Mouse (Mus musculus) thymus, postnatal 4 days (tissue): ENCODE results near the gene Fam173b.

ENCODE experiments used
- DNase-seq: peaks from one replicate; pipeline ENCODE4 v3.0.0; 2021

The Fam173b gene

GRCm38 (mm10) chr15:31647225-31647624 is 45.6 kb downstream of the Fam173b start:
- DNase-seq = no peak

GRCm38 (mm10) chr15:31647851-31648569 is 46.4 kb downstream of the Fam173b start:
- DNase-seq = no peak

GRCm38 (mm10) chr15:31649691-31650090 is 48.0 kb downstream of the Fam173b start:
- no peak for DNase-seq

GRCm38 (mm10) chr15:31650821-31651220 is 49.2 kb downstream of the Fam173b start:
- DNase-seq = no peak

GRCm38 (mm10) chr15:31660133-31660795 is 58.6 kb downstream of the Fam173b start:
- DNase-seq = no peak

- no peak for DNase-seq
These were observed 59.2 kb downstream of the Fam173b start for GRCm38 (mm10) chr15:31660844-31661243.

GRCm38 (mm10) chr15:31661802-31662201 is 60.1 kb downstream of the Fam173b start:
- DNase-seq = no peak

- no peak for DNase-seq
These were observed 61.4 kb downstream of the Fam173b start for GRCm38 (mm10) chr15:31663074-31663473.
